Mouse (Mus musculus) lung, adult 2 months (tissue): ENCODE data around the gene Klf4.

Source experiments
- CTCF ChIP-seq: fragments of 200-500 bp; IDR thresholded peaks from 2 replicates; pipeline ENCODE4 v1.5.1; 2011; ENCODE audit warnings: mild to moderate bottlenecking, low read length, control low read depth; ENCODE audit not compliant: insufficient read depth
- POLR2A ChIP-seq: fragments of 200-500 bp; IDR thresholded peaks from 2 replicates; pipeline ENCODE4 v1.6.1; 2011; ENCODE audit warnings: low read depth, mild to moderate bottlenecking, control low read depth, low read length, borderline replicate concordance; ENCODE audit errors: extremely low read depth

- TF ChIP-seq CTCF: no peak
- TF ChIP-seq POLR2A: no peak
Observed at GRCm38 (mm10) chr4:55564317-55564716, 32.1 kb upstream of the Klf4 start.
